Comparison of ENCODE assay signal across 26 mouse cellular contexts in the genomic region with DNA sequence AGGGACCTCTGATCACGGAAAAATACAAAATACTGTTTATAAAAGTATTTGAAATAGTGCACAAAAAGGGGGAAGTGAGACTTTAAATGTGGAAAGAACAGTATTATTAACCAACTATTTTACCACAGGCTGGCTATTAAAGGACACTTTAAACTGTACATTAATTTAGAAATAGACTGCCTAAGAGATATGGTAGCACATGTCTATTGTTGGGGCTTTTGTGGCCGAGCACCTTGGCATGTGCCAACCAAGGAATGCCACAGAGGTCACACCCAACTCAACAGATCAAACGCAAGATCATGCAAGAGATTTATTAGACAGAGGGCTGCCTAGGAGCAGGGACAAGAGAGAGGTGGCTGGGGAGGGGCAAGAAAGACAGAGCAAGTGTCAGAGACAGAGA. TPM values are rescaled to one million over a fixed set of nuclear protein-coding genes. Genes with fewer than 3 reads are reported as not detected.
DNase-seq lines count a peak whose midpoint lies in the region; ATAC-seq lines count a peak whose summit lies in the region.
"Had no signal": no experiment of that assay in that cellular context is flagged by ENCODE, and none has a peak within 500 bp of the region (broad histone marks: within the 10 kb centered on the region; RNA-seq: fewer than 3 reads in every experiment).

No protein-coding gene starts in this region.

- no peaks in the 10 kb centered on the region for H3K4me1 ChIP-seq in liver, embryonic 11.5 days (replicated peaks; ENCODE audit: control insufficient read depth, insufficient read depth, low read length)
- H3K4me1 ChIP-seq: embryonic facial prominence, embryonic 12.5 days; embryonic facial prominence, embryonic 15.5 days; hindbrain, embryonic 12.5 days; hindbrain, embryonic 15.5 days had no signal

- WGBS in liver, embryonic 11.5 days: 89% methylated on average over 3 of the region's 3 CpGs

- H3K27me3 ChIP-seq in liver, embryonic 11.5 days (replicated peaks; ENCODE audit: control insufficient read depth, insufficient read depth, low read length): no peaks in the 10 kb centered on the region
- H3K27me3 ChIP-seq: embryonic facial prominence, embryonic 12.5 days; embryonic facial prominence, embryonic 15.5 days; heart, embryonic 12.5 days; heart, embryonic 15.5 days; hindbrain, embryonic 12.5 days; hindbrain, embryonic 15.5 days; Patski had no signal

- ATAC-seq in granulocyte monocyte progenitor cell, adult 5-6 weeks (replicated peaks; ENCODE audit: poor library complexity, severe bottlenecking): peak; percentile 82
- peak; percentile 35 for ATAC-seq in megakaryocyte-erythroid progenitor cell, adult 5-6 weeks (replicated peaks; ENCODE audit: low FRiP score, low TSS enrichment, poor library complexity, severe bottlenecking)
- no peak for ATAC-seq in liver, embryonic 11.5 days (replicated peaks; ENCODE audit: low FRiP score)
- ATAC-seq: forebrain, embryonic 14.5 days; forebrain, postnatal 0 days; Patski had no signal

- DNase-seq in A20 (ENCODE audit: low read depth, low spot score): peak; percentile 40
- no peak for DNase-seq in retina, postnatal 1 day
- DNase-seq in liver, embryonic 11.5 days (ENCODE audit: low spot score): no peak
- no peak for DNase-seq in layer of hippocampus, postnatal 36 days
- DNase-seq: adrenal gland, postnatal 10 days; adrenal gland, postnatal 36 days; cerebellum, adult 18-20 months; cerebellum, adult 9-10 months; cerebellum, postnatal 14 days; forebrain, postnatal 0 days; gastrocnemius, adult 2 months; gastrocnemius, postnatal 14 days; heart, adult 18-20 months; heart, postnatal 10 days; heart, postnatal 4 days had no signal

- no peak overlapping the region for H3K4me2 ChIP-seq in liver, embryonic 11.5 days
- H3K4me2 ChIP-seq: embryonic facial prominence, embryonic 12.5 days; embryonic facial prominence, embryonic 15.5 days; heart, embryonic 12.5 days; heart, embryonic 15.5 days; hindbrain, embryonic 12.5 days; hindbrain, embryonic 15.5 days had no signal

- H3K36me3 ChIP-seq in liver, embryonic 11.5 days (ENCODE audit: control insufficient read depth, insufficient read depth, low read length): peaks cover 6% of the 10 kb centered on the region; the same call in 1 of the 2 replicates
- H3K36me3 ChIP-seq: embryonic facial prominence, embryonic 15.5 days; heart, embryonic 15.5 days; hindbrain, embryonic 15.5 days had no signal

- no peak overlapping the region for H3K27ac ChIP-seq in liver, embryonic 11.5 days (ENCODE audit: low read depth, low read length)
- H3K27ac ChIP-seq: embryonic facial prominence, embryonic 12.5 days; embryonic facial prominence, embryonic 15.5 days; gastrocnemius, adult 2 months; heart, embryonic 15.5 days; hindbrain, embryonic 12.5 days; hindbrain, embryonic 15.5 days had no signal

- H3K4me3 ChIP-seq in liver, embryonic 11.5 days (ENCODE audit: low read depth, low read length): no peak overlapping the region
- H3K4me3 ChIP-seq: embryonic facial prominence, embryonic 12.5 days; embryonic facial prominence, embryonic 15.5 days; gastrocnemius, adult 2 months; heart, embryonic 12.5 days; heart, embryonic 15.5 days; hindbrain, embryonic 12.5 days; hindbrain, embryonic 15.5 days had no signal

- no peaks in the 10 kb centered on the region for H3K9me3 ChIP-seq in liver, embryonic 11.5 days (ENCODE audit: control insufficient read depth, low read length)
- H3K9me3 ChIP-seq: embryonic facial prominence, embryonic 12.5 days; embryonic facial prominence, embryonic 15.5 days; G1E; heart, embryonic 12.5 days; heart, embryonic 15.5 days; hindbrain, embryonic 12.5 days; hindbrain, embryonic 15.5 days had no signal

- no peak overlapping the region for H3K9ac ChIP-seq in liver, embryonic 11.5 days (ENCODE audit: low read depth, low read length)
- H3K9ac ChIP-seq: embryonic facial prominence, embryonic 12.5 days; embryonic facial prominence, embryonic 15.5 days; forebrain, postnatal 0 days; heart, embryonic 12.5 days; heart, embryonic 15.5 days; hindbrain, embryonic 12.5 days; hindbrain, embryonic 15.5 days had no signal

RNA-seq across cellular contexts. Expression of a gene that starts 32.2 kb away (rescaled TPM):
- total RNA-seq in granulocyte monocyte progenitor cell, adult 5-6 weeks (2014; fragmentation: Nextera tagmentation): 12.7 and 16.5 TPM in 2 replicates
- total RNA-seq in granulocyte monocyte progenitor cell, adult 5-6 weeks (2017): 22.5 and 38.8 TPM in 2 replicates
- 12.5 and 12.8 TPM in 2 replicates for total RNA-seq in megakaryocyte-erythroid progenitor cell, adult 5-6 weeks (2014; fragmentation: Nextera tagmentation)
- 15.8 and 21.7 TPM in 2 replicates for total RNA-seq in megakaryocyte-erythroid progenitor cell, adult 5-6 weeks (2017)
- polyA plus RNA-seq in liver, embryonic 11.5 days (2014; fragmentation: Nextera tagmentation; extraction: Ambion mirVana): 16.5 and 17.3 TPM in 2 replicates
- 1 to 10 TPM; 2.8 to 3.5 TPM for total RNA-seq in layer of hippocampus, postnatal 36 days (2021)

RNA-seq across cellular contexts. Expression of a gene that starts 41.1 kb away (rescaled TPM):
- total RNA-seq in granulocyte monocyte progenitor cell, adult 5-6 weeks (2014; fragmentation: Nextera tagmentation): 20.9 and 22.4 TPM in 2 replicates
- 11.2 and 12.9 TPM in 2 replicates for total RNA-seq in granulocyte monocyte progenitor cell, adult 5-6 weeks (2017)
- 26.7 and 35.4 TPM in 2 replicates for total RNA-seq in megakaryocyte-erythroid progenitor cell, adult 5-6 weeks (2014; fragmentation: Nextera tagmentation)
- total RNA-seq in megakaryocyte-erythroid progenitor cell, adult 5-6 weeks (2017): 14.3 and 14.7 TPM in 2 replicates
- 10.0 and 10.7 TPM in 2 replicates for polyA plus RNA-seq in liver, embryonic 11.5 days (2014; fragmentation: Nextera tagmentation; extraction: Ambion mirVana)
- total RNA-seq in layer of hippocampus, postnatal 36 days (2021): 10 to 100 TPM; 80.4 to 82.1 TPM
